Mouse (Mus musculus) thymus, postnatal 25 days (tissue): Measurements from ENCODE around the gene Rad51b.

Experiments
- DNase-seq: peaks from one replicate; pipeline ENCODE4 v3.0.0; 2022

The Rad51b gene

DNA sequence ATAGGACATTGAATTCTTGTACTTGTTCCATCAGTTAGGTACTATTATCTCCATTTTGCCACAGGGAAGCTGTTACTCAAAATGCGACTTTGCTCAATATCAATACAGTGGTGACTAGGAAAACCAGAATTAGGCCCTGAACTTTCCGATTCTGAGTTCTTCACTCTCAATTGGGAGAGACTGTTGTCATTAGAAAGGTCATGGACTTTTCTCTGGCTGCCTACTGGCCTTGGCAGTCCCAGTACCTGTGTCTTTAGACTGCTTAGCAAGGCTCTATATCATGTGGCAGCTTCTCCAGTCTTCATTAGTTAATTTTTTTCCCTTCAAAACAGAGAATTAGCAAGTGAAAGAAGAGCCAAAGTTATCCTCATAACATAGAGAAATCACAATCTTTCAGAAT is 288.3 kb downstream of the Rad51b start:
- no peak for DNase-seq

- no peak for DNase-seq
These were observed 291.7 kb downstream of the Rad51b start for GRCm38 (mm10) chr12:79588831-79589230.

DNA sequence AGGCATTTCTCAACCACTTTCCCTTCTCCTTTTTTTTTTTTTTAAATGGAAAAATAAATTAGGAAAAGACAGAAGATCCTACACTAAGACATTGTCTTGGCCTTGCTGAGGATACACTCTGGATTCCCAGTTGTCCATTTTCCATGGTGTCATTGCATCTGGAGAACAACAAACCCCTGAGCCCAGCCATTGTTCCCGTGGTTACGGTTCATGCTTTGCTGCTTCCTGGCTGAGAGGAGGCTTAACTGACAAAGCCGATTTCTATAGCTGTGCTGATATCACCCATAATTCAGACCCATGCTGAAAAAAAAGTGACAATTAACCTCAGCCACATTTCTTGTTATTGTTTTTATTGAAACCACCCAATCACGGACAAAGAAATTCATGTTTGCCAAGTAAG is 295.1 kb downstream of the Rad51b start:
- DNase-seq: no peak

- no peak for DNase-seq
These were observed 299.8 kb downstream of the Rad51b start for GRCm38 (mm10) chr12:79596842-79597241.

DNA sequence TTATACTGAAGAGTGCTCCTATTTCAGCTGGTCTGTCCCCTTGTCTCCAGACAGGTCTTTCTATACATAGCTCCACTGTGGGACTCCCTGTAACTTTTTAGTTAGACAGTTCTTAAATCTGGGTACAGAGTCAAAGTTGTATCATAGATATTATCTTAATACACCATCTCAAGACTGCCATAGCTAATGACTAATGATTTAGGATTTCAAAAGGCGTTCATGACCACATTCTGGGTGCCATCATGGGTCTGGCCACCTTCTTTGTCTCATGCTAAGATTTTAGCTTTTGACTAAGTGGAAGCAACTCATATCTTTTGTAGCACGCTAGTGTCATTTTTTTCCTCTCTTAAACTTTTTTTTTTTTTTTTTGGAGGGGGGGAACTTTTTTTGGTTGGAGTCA is 300.3 kb downstream of the Rad51b start:
- DNase-seq: no peak

DNA sequence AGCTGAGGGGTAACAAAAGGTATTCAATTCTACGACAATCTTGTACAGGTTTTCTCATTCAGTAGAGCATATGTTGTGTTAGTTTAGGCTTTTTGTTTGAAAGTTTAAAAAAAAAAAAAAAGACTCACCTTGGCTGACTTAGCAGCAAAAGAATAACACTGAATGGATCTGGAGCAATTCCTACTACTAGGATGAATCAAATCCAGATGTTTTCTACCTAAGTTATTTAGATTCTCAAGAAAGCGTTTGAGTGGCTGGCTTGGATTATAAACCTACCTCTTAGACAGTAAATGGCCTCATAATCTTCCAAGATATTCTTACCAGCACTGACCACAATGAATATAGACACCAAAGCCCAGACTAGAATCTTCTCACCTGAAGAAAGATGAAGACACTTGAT is 300.7 kb downstream of the Rad51b start:
- DNase-seq: no peak

DNA sequence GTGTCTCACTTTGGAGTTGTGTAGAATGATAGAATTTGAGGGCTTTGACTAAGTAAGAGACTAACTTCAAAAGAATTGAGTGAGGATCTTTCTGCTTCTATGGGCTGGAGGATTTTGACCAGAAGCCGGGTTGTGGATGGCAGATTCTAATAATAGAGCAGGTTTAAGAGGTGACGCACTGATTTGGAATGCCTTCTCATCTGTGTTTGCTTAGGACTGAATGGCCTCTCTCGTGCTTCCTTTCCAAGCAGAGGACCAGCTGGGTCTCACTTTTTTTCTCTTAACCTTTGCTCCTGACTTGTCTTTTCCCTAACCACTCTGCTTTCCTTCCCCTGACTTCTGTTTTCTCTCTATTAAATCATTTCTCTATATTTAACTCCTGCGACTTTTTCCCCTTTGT is 301.4 kb downstream of the Rad51b start:
- DNase-seq: no peak

DNA sequence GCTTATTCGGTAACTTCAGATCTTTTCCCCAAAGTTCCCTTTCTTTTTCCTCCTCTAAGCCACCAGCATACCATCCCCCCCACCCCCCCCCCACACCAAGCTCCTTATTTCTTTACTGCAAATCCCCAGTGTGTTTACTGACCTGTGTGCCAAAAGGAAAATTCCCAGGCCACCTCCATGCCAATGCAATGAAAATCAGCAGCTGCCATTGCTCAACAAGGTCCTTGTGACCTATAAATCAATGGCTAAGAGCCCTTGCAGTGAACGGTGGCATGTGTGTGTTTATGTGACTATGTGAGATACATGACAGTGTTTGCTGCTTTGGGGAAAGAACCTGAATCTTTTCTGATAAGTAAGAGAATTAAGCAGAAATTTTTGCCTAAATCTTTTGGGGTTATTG is 301.8 kb downstream of the Rad51b start:
- no peak for DNase-seq

- no peak for DNase-seq
These were observed 303.2 kb downstream of the Rad51b start for GRCm38 (mm10) chr12:79600149-79600769.

DNA sequence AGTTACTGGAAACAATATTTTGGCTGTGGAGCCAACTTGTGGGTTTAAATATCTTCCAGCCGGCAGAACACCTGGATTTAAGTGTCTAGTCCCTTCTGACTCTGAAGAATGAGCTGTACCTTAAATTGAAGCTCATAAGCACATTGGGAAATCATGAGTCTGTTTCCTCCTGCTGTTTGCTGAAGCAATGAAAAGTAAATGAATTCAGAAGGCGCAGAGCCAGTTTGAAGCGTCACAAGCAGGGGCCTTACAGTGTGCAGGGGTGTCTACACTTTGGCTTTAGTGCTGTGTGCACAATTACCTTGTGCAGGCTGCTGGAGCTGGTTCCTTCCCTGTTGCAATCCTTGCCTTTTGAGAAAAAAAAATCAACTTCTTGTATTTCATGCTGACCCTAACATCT is 305.6 kb downstream of the Rad51b start:
- DNase-seq: no peak

DNA sequence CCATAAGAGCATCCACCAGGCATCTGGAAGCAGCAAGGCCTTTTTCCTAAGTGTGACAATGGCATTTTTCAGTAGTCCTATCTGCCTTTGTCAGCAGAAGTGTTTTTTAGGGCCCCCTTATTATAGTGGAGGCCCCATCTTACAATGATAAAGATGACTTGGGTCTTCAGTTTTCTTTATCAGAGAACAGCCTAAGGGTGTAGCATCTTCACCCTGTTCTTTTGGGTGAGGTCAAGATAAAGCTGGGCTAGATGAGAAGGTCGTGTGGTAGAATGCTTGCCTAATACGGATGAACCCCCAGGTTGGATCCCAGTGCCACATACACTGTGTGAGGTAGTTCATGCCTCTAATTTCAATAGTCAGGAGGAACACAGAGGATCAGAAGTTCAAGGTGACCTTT is 307.8 kb downstream of the Rad51b start:
- no peak for DNase-seq

DNA sequence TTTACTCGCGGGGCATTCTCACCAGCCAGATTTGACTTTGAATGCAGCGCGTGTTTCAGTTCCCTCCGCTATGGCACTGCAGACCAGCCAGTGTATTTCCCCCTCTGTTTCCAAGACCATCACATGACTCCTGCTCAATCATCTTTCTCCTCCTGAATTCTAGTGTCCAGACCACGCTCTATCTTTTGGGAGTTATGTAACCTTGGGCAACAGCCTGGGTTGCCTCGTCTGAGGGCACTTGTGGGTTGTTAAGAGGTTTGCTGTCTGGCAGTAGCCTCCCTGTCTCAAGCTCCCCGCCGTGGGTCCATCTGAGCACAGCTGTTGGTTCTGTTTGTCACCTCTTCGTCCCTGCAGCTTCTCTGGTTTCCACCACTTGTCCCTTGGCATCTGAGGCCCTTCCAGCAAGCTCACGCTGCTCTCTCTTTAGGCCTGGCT is 309.1 kb downstream of the Rad51b start:
- no peak for DNase-seq

DNA sequence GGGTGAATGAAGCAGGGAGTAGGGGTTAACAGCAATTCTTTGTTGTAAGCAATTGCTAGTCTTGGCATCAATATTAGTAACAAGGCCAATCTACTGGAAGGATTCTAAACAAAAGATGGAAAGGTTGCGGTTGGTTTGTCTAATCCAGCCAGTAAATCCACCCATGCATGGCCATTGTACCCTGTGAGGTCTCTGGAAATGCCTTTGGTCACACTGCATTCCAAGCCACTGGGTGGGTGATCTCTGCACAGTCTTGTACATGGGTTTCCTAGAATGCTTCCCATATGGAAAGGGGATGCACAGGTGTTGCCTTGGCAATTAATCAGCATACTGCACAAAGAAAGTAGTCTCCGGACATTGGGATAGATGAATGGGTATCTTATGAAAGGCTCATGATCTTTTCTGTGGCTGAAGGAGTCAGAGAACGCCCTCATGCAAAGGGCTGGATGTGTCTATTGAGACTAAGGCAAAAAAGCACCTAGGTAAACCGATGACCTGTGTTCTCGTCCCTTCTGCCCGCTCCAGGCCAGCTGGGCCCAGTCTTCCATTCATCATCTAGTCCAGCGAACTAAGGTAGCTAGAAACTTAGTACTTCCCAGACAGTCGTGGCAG is 312.4 kb downstream of the Rad51b start:
- DNase-seq: no peak

GRCm38 (mm10) chr12:79610511-79611103 is 313.5 kb downstream of the Rad51b start:
- no peak for DNase-seq

DNA sequence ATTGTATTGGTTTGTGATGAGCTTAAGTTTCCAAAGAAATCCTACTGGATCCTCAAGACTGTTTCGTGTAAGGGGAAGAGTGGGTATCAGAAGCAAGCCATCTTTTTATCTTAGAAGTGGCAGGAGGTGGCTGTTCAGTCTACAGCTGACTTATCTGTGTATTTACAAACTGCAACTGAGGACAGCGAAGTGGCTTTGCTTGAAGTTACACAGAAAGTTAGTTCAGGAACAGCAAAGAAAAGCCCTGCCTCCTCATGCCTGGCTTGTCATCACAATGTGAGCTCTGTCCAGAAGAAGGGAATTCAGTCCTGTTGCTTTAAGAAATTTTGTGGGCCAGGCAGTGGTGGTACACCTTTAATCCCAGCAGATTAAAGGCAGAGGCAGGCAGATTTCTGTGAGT is 314.6 kb downstream of the Rad51b start:
- no peak for DNase-seq

GRCm38 (mm10) chr12:79612334-79613060 is 315.4 kb downstream of the Rad51b start:
- DNase-seq: peak; percentile 81

DNA sequence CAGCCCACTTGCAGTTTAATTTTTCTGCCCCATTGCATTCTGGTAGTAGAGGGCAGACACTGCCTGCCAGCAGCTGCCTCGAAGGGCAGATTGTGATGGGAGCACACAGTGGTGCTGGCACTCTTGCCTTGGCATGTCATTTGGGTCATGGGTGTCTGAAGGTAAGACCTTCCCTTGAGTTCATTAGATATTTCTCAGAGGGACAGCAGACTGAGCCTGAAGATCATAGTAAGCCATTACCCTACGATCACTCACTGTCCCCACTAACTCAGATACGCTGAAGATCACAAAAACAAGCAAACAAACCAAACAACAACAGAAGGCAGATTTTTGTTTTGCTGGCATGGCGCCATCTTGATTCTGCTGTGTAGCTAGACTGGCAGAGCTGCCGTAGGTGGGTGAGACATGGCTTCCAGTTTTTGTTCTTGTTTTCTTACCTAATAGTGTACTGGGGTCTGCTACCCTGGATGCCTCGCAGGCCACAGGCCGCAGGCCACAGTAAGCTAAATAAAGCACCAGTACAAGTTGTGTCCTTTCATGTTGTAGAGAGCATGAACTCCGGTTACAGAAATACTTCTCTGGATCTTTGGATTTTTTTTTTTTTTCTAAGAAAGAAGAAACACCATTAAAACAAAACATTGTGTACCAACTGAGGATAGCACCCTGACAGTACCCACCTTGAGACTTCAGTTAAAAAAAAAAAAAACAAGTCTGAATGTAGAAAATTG is 316.1 kb downstream of the Rad51b start:
- no peak for DNase-seq

DNA sequence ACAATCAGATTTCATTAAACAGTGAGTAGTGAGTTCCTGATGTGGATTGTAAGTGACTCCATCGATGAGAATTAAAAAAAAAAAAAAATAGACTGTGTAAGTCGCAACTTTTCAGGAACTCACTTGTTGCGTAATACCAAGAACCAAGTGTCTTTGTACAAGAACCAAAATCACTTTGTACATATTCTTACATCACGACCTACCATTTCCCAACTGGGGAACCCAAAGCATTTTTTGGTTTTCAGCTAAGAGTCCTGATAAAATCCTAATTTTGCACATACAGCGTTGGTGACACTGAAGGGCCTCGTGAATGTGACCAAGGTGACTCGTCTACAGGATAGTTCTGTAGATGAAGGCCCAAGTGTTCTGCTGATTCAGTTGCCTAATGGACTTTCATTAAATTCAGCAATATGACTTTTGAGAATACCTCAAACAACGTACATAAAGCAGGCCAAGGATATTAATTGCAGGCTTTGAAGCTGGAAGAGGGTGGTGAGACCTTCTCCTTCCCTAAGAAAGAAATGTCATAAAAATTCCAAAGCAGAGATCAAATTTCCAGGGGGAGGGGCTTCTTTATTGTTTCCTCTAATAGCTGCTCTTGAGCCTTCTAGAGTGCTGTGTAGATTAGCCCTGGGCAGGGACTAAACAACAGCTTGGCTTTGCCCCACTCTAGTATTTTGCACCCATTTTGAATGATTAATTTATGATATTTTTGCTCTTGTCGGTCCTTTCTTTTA is 316.9 kb downstream of the Rad51b start:
- no peak for DNase-seq

DNA sequence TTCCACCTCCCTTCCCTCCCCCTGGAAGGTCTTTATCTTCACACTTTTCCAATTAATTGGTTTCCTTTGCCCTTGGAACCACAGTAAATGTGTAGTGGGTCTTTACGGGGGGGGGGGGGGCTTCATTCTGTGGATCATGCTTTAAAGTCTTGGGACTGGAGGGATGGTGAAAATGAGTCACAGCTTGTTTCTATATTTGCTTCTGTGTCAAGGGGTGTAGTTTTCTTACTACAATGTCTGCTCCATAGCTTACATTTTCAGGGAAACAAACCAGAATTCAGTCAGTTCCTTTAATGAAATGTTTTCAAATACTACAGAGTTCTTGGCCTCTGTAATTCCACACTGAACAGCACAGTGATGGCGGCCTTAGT is 317.5 kb downstream of the Rad51b start:
- no peak for DNase-seq

GRCm38 (mm10) chr12:79615717-79616316 is 318.7 kb downstream of the Rad51b start:
- DNase-seq: no peak

DNA sequence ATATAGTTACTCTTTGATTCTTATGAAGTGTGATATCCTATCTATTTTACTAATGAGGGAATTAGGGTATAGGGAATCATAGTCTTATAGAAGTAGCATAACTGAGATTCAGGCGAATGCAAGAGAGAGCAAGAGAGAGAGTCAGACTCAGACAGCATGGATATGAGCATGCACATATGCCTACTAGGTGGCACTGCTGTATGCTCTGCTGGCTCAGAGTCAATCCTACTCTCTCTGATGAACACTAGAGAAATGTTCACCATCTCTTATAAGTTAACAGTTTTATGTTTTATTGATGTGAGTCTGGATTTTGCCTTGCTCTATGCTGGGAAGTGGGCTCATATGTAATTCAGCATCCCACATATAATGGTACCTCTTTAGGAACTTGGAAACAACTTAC is 321.9 kb downstream of the Rad51b start:
- DNase-seq: no peak

- DNase-seq: no peak
These were observed 323.6 kb downstream of the Rad51b start for GRCm38 (mm10) chr12:79620693-79621092.
